Mouse (Mus musculus) liver, adult (tissue): Measurements from ENCODE around the gene Hnrnpab.

Experiments used
- GATA4 ChIP-seq: IDR thresholded peaks from 2 replicates; pipeline ENCODE4 v1.6.1; 2014; ENCODE audit warnings: mild to moderate bottlenecking, low read length; ENCODE audit not compliant: insufficient replicate concordance

Hnrnpab gene

DNA sequence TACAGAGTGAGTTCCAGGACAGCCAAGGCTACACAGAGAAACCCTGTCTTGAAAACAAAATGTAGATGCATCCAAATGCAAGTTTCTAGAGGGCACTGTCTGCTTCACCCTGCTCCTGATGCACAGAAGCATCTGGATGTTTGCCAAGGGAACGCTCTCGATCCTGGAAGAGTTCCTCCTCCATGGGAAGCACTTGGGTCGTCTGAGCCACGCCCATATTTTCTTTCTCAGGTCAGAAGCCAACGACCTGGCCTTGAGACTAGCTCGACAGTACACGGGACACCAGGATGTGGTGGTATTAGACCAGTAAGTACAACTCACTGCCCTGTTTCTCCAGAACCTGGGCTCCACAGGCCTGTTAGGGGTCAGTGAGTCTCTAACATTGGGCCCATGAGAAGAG, 15.5 kb downstream of the Hnrnpab start:
- no peak for TF ChIP-seq GATA4

DNA sequence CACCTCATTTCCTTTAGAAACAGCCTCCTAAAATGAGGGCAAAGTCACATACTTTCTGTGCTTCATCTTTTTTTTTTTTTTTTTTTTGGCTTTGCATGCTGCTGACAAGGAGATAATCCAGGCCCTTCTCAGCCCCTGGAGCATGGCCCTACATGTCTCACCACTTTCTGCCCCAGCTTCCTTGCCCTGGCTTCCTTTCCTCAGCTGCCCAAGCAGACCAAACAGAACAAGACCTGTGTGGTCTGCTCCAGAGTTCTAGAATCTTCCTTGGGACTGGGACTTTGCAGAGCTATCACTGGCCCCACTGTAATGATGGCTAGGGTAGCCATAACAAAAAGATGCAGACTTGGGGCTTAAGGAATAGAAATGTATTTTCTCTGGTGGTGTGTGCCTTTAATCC, 16.6 kb downstream of the Hnrnpab start:
- TF ChIP-seq GATA4 = no peak

DNA sequence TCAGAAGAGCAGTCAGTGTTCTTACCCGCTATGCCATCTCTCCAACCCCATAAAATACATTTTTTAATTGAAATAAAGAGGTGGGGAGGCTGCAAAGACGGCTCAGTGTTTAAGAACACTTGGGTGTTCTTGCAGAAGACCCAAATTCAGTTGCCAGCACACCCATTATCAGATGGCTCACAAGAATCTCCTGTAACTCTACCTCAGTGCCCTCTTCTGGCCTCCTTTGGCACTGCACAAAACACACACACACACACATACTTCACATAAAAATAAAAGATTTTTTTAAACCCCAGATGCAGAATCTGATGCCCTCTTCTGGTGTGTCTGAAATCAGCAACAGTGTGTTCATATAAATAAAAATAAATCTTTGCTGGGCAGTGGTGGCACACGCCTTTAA, 17.8 kb downstream of the Hnrnpab start:
- no peak for TF ChIP-seq GATA4

DNA sequence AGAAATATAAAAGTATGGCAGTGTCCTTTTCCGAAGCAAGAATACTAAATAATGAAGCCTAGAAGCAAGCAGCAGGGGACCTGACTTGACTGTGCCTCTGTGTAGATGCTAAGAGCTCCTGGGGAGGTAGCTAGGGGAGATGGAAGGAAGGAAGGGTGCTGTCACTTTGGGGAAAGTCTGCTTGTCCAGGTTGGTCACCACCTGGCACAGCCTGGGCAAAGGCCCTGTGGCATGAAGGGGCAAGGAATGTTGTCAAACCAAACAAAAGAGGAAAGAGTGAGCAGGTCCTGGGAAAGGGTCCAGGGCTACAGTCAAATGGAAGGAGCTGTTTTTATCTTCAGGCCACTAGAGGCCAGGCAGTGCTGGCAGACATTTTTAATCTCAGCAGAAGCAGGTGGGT, 19.6 kb downstream of the Hnrnpab start:
- no peak for TF ChIP-seq GATA4

DNA sequence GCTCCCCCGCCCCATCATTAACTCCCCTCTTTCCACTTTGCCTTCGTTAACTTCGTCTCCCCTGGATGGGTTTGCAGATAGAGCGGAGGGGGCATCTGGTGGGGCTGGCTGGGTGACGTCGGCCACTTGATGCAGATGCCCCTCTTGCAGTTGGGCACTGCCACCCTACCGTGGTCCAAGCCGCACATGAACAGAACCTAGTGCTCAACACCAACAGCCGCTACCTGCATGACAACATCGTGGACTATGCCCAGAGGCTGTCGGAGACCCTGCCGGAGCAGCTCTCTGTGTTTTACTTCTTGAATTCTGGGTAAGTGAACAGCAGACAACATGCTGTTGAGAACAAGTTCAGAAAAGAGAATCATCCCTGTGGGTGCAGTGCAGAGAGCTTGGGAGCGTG, 20.2 kb downstream of the Hnrnpab start:
- no peak for TF ChIP-seq GATA4

DNA sequence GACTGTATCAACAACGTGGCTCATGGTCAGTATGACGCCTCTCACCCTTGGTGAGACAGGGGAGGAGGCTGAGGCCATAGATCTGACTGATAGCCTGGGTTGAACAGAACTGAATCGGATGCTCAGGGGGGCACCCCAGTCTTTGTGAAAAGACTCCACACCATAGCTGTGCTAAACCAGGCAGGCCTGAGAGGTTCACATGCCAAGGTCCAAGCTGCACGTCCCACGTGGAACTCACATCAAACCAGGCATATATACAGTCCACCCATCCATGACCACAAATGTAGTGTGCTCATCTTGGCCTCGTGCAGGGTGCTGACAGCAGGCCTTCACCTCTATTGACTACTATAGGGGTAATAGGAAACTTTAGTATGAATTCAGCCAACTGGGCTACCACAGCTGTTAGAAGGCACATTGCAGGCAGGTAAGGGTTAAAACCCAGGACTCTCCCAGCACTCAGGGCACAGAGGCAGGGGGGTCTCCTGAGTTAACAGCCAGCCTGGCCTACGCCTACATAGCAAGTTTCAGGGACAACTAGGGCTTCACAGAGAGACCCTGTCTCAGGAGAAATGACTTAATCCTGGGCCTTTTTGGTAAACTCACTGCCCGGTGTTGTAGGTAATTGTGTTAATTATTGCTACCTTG, 20.9 kb downstream of the Hnrnpab start:
- TF ChIP-seq GATA4 = no peak

DNA sequence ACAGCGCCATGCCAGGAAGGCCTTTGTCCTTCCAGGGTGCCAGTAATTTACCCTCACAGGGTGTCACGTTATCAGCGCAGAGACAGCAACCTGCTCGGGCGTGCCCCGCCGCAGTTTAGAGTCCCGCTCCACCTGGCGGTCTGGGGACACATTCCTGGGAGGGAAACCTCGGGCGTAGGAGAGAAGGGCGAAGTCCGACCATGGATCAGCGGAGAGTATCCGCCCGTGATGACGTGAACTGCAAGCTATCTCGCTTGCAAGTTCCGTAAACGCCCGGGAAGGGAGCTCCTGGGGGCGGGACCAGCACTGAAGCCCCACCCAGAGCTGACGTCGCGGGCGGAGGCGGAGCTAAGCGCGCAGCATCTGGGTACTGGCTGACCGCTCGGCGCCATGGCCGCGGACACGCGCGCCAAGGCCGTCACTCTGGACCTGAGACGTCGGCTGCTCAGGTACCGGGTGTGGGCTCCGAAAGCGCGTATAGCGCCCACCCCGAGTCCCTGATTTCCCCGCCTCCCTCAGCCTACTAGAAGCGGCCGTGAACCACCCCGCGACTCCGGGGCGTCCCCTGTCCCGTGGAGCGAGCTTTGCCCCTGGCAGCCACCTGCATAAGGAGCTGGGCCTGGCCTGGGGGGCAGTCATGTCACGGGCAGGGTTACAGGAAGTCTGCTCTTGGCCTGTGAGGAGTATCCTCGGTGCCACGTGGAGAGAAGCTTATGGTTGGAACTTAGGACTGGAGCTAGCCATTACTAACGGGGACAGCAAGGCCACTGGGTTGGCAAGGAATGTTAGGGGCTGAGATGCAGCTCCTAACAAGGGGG, 22.0 kb downstream of the Hnrnpab start, which contains the start of gene Phykpl:
Gene Phykpl (plus strand): TSS at position 327 of the 818 bp plus-strand sequence.
- peak; percentile 94; the same call in 1 of the 2 replicates for TF ChIP-seq GATA4

DNA sequence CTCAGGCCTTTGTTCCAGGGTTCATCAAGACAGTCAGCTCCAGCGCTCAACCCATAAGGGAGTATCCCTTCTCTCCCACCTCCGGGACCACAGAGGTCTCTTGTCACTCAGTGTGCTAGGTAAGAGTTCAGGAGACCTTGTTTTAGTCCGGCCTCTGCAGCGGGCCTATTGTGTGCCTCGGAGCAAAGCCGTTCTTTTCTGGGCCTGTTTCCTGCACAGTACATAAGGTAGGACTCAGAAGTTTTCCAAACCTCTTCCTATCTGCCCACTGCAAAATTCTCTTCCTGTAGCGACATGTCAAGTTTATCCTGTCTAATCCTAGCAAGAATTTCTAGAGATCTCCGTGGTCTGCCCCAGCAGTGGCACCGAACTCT, 22.6 kb downstream of the Hnrnpab start:
- TF ChIP-seq GATA4 = no peak

DNA sequence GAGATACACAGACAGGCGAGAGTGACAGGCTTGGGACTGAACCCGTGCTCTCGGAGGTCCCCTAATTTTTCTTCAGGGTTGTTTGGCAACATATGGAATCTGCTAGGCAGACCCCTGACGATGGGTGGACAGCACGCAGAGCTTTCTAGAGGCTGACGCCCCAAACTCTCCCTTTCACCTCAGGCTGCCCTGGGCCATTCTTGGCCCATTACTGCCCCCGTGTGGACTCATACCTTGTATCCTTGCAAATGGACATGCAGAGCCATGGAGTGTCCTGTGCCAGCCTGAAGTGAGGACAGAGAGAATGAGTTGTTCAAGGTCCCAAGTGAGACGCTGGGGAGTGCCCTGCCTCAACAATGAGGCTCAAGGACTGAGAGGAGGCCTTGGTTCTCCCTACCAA, 23.9 kb downstream of the Hnrnpab start:
- TF ChIP-seq GATA4 = no peak

DNA sequence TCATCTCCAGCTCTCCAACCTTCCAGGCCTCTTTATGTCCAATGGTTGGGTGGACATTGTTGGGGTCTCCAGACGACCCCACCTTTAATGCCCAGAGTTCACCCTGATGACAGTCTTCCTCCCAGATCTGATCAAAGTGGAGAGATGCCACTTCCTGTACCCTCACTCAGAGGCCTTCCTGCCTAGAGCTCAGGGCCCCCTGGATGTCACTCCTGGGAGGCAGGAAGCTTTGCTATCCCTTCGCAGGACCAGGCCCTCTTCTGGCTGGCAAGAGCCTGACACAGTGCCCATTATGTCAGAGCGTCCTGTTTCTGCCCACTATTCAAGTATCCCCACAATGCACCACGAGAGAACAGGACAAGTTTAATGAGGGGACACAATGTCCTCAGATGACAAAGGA, 27.6 kb downstream of the Hnrnpab start:
- TF ChIP-seq GATA4 = no peak

DNA sequence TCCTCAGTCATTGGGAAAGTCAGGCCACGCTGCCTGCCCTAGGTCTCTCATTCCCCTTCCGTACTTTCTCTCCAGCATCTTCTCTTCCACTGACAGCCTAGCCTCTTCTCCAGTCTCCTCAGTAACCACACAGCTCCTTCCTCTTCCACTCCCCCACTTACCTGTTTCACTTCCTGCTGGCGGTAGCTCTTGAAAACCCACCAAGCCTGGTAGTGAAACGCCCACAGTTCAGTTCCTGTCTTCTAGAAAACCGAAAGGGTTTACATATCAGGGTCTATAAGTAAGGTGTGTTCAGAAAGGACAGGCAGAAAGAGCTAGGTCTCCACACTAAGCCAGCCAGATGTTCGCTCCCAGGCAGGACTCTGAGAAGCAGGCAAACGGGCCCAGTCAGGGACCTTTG, 29.1 kb downstream of the Hnrnpab start:
- no peak for TF ChIP-seq GATA4

DNA sequence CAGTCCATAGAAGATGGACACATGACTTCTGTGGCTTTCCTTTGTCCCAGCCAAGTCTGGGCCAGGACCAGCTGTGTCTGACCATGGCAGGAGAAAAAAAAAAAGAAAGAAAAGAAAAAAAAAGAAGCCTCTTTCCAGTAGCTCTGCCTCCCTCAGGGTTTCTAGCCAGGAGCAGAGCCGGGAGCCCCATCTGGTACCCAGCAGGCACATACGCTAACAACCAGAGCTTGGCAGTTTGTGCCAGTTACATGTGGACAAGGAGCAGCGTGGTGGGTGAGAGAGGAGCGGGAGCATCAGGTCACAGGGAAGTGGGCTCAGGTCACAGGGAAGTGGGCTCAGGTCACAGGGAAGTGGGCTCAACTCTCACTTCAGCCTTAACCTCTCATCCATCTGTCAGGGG, 30.2 kb downstream of the Hnrnpab start:
- no peak for TF ChIP-seq GATA4

DNA sequence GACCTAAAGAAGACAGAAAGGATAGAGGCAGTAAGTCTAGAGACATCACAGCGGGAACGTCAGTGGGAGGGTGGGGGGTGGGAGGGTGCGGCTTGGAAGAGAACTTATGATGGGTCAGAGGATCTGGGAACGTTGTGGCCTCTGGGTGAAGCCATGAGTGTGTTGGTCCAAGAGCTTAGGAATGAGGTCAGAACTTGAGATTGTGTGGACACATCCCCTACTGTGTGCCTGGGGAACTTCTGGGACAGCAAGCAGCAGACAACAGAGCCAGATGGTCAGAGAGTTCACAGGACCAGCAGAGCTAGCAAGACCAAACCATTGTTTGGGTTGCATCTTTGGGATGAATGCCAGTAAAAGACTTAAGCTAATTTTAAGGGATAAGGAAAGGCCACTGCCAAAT, 37.8 kb downstream of the Hnrnpab start:
- TF ChIP-seq GATA4 = no peak

DNA sequence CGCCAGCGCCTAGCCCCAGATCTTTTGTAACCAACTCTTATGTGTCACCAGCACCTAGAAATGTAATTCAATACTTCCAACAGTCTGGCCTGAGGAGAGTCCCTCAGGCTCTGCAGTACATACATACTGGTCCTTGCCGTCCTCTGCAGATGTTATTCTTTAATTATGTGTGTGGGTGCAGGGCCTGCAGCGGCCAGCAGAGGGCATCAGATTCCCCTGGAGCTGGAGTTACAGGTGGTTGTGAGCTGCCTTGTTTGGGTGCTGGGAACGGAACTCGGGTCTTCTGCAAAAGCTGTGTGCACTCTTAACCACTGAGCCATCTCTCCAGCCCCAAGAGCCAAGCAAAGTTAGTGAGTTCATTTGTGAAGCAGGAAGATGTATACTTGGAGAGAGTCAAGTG, 40.7 kb downstream of the Hnrnpab start:
- TF ChIP-seq GATA4 = no peak

DNA sequence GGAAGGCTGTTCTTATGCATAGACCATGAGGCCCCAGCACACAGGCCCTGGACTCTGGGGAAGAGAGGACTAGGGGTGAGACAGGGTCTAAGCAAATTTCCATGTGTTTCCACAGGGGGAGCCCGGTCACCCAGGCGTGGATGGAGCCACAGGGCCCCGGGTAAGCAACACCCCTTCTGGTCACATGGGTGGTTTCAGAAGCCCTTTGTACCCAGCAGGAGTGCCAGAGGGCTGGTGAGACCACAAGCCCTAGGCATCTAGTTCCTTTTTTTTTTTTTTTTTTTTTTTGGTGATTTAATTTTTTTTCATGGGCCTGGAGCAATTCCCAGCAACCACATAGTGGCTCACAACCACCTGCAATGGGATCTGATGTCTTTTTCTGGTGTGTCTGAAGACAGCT, 41.6 kb downstream of the Hnrnpab start:
- no peak for TF ChIP-seq GATA4

DNA sequence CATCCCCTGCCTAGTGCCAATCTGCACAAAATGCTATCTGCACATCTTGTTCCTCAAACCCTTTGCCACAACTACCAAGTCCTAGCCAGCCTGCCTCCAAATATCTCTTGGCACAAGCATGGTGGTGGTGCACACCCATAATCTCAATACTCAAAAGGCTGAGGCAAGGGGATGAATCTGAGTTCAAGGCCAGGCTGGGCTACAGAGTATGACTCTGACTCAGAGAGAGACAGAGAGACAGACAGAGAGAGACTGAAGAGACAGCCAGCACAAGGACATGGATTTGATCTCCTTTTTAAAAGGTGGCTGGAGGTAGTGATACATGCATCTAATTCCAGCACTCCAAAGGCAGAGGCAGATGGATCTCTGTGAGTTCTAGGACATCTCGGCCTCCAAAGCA, 43.4 kb downstream of the Hnrnpab start:
- no peak for TF ChIP-seq GATA4

DNA sequence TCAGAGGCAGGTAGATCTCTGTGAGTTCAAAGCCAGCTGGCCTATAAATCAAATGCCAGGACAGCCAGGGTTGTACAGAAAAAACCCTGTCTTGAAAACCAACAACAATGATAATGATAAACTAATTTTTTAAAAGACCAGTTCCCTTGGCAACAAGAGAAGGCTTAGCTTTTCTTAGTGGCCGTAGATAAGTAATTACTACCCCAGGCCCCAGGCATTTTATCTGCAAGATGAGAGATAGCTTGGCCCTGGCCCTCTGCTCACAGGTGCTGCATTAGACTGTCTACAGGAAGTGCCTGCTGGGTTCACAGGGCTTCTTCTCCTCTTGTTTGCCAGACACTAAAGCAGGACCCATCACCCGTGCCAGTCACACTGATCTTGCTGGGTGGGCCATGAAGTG, 51.6 kb downstream of the Hnrnpab start:
- TF ChIP-seq GATA4 = no peak

DNA sequence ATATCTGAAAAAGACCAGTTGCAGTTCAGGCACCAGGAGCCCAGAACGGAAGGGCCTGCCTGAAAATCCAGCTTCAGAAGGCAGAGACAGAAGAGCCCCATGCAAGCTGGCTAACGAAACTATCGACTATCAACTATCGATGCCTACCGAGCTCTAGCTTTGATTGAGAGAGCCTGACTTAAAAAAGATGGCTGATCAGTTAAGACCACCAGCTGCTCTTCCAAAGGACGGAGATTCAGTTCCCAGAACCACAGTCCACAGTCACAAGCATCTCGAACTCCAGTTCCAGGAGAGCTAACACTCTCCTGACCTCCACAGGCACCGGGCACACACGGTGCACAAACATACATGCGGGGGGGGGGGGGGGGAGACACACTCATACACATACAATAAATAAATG, 52.1 kb downstream of the Hnrnpab start:
- TF ChIP-seq GATA4 = no peak

DNA sequence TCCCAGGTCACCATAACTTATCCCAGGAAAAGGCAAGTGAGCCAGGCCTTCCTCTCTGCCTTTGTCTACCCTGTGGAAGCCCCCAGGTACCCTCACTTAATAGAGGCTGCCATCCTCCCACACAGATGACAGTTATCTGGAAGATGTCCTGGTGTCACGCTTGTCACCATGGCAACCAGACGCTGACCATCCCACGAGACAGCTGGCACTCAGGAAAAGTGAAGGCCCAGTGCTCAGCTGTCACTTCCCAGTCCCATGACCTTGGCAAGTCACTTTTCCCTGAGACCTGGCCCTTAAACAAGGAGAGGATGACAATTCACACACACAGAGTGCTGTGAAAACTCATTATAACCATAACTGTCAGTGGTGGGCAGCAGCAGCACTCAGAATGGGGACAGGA, 54.6 kb downstream of the Hnrnpab start:
- TF ChIP-seq GATA4 = no peak
